Mouse (Mus musculus) ES-E14 (cell line): ENCODE measurements at regions not wholly inside any gene's neighbourhood (a gene's known extent, or its start where the extent isn't known, plus 50 kb on each side); places are given as distances from the start of the nearest gene placed in this dataset.

Source experiments
- CHD2 ChIP-seq: IDR thresholded peaks from 2 replicates; pipeline ENCODE4 v1.6.1; 2014; ENCODE audit warnings: mild to moderate bottlenecking, low read depth, low read length, inconsistent platforms
- HCFC1 ChIP-seq: IDR thresholded peaks from 2 replicates; pipeline ENCODE4 v1.6.1; 2012; ENCODE audit warnings: low read length, inconsistent platforms, borderline replicate concordance; ENCODE audit not compliant: insufficient read depth
- ZC3H11A ChIP-seq: IDR thresholded peaks from 2 replicates; pipeline ENCODE4 v1.6.1; 2012; ENCODE audit warnings: low read depth, mild to moderate bottlenecking, inconsistent platforms, low read length, borderline replicate concordance

- TF ChIP-seq HCFC1 (no peak), CHD2 (no peak), ZC3H11A (no peak)
Observed at GRCm38 (mm10) chr13:31689317-31689716, 63.7 kb downstream of the Foxf2 start.
